Mouse (Mus musculus) urinary bladder, postnatal 36 days (tissue): ENCODE measurements around the gene Tbc1d24.

Source experiments
- DNase-seq, 2 experiments: peaks; one replicate each; pipeline ENCODE4 v3.0.0; 2022; ENCODE audit warnings: low spot score in 2 of 2, mixed read lengths in 1 of 2

Tbc1d24 gene

DNA sequence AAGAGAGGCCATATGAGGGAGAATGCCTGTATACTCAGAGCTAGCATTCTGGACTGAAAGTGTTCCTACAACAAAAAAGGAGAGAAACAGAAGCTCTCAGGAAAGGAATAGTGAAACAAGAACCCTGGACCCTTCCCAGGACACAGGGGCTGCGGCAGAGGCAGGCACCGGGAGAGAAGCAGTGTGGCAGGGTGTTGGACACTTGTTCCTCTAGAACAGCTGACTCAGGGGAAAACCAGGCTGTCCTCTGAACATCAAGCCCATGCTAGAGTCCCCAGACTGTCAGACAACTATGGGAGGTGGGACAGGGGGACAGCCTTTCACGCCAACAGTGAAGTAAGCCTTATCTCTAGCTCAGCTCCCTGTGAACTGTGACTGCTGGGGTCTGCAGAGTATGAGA, 5.2 kb upstream of the Tbc1d24 start:
- DNase-seq = no peak

DNA sequence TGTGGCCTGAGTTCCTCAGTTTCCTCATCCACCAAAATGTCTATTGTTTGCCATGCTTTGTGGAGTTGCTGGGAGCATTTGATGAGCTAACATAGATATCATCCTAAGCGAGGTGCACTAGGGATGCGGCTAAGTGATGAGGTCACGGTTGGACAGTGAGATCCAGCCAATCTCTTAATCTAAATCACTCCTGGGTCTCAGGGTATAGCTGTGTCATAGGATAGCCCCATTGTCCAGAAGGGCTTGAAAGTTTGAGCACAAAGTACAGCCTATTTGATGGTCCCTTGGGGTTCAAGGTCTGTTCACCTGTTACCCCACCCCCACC, 4.5 kb upstream of the Tbc1d24 start:
- no peak for DNase-seq

DNA sequence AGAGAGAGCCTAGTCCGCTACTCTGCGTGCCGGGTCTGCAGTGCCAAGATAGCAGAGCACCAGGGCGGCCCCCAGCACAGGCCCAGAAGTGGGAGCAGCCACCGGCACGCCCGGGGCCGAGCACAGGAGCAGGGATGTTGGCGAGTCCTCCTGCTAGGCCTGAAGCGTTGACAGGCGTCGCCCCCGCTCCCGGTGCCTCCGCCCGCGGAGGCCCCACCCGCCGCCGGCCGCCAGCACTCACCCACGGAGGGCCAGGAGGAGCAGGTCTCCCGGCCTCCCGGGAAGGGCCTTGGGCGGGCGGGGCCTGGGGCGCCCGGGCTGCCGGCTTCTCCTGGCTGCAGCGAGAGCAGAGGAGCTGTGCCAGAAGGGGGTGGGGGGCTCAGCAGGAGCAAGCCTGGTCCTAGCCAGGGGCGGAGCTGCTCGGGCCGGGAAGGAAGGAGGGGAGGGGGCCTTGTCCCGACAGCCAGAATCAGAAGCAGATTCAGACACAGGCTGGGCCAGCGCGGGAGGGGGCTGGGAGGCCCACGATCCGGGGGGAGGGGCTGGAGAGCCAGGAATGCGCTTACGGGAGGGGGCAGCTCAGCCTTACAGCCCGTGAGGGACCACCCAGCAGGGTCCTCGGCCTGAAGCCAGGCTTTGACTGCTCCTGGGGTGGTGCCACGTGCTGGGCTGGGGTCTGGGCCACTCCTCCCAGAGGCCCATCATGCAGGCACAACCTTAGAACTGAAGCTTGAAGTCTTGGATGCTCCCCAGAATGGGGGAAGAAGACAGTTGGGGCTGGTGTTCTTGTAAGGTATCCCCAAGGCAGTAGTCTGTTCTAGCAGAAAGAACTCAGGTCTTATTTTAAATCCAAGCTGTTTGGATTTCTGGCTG, 3.9 kb upstream of the Tbc1d24 start, which contains the start of gene Ntn3:
Gene Ntn3 (minus strand): TSS at position 489 of the 873 bp plus-strand sequence.
- peak; percentile 24 to 40 for DNase-seq

DNA sequence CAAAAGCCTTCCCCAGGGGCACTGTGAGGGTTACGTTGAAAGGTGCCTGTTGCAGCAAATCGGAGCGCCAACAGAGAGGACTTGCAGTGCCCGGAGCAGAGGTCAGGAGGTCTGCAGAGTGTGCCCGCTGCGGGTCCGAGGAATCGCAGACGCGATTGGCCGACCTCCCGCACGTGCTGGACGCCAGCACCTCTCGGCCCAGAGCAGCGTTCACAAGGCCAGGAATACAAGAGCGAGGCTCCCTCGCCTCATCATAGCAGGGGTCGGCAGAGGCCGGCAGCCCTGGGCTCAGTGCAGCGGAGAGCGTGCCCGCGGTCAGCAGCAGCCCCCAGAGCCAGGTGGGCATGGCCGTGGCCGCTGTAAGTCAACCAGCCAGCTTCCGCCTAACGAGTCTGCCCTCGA, 3.3 kb upstream of the Tbc1d24 start:
- DNase-seq = no peak

DNA sequence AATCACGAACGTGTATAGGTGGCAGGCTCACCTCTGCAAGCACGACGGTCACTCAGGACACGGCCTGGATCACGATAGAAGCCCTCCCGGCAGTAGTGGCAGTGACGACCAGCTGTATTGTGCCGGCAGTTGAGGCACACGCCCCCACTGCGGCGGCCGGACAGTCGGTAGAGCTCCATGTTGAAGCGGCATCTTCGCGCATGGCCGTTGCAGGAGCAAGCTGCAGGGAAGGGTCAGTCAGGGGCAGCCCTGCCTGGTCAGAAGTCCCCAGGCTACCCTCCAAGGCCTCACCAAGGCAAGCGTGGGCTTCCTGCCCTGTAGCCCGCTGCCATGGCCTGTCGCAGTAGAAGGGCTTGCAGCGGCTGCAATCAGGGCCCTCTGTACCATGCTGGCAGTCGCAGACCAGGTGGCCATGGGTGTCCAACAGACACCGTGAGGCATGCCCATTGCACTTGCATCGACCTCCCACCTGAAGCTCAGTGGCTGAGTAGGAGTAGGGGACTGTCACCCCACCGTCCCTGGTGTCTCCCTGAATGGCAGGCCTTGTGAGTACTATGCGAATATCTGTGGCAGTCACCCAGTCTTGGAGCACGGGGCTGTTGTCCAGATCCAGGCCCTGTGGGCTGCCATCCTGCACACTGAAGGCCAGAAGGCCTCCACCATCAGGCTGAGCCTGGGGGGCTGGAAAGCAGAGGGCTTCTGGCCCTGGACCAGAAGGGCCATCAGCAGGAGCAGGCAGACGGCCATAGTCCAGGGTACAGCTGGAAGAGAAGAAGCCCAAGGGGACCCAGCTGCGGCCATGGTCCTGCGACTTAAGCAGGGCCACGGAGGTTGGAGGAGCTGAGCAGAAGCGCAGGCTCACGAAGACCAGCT, 2.6 kb upstream of the Tbc1d24 start:
- DNase-seq = no peak

DNA sequence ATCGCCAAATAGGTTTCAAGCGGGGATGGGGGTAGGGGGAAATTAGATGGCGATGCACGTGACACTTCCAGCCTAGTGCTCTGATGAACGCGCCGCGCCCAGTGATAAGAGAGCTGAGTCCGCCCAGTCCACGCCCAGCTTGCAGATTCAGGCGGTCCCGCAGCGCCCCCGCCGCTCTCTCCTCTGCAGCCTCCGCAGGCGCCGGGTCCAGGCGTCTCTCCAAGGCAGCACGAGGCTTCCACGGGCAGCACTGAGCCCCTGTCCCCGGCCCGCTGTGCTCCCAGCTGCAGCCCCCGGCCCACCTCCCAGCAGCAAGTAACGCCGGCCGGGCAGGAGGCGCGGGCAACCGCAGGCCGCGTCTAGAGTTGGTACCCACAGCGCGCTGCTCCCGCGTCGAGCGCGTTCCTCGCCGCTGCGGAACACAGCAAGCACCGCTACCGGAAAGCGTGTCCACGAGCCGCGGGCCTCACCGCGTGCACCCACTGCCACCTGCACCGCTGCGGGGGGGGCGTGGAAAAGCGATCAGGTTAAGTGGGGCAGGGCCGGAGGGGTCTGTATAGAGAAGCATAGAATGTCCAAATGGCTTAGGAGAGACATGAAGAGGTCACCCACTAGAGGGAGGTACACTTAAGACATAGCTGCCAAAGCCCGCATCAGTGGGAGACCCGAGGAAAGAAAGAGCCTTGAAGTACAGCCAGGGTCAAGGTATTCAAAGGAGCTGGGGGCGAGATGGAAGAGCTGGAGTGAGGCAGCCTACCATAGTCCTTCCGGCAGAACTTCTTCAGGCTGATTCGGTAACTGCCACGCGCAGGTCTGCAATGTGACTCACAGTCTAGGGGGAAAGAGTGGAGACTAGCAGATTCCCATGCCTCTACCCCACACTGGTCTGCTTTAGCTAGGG, 1.3 kb upstream of the Tbc1d24 start:
- peak in 1 of 2 experiments; percentile 53 for DNase-seq

DNA sequence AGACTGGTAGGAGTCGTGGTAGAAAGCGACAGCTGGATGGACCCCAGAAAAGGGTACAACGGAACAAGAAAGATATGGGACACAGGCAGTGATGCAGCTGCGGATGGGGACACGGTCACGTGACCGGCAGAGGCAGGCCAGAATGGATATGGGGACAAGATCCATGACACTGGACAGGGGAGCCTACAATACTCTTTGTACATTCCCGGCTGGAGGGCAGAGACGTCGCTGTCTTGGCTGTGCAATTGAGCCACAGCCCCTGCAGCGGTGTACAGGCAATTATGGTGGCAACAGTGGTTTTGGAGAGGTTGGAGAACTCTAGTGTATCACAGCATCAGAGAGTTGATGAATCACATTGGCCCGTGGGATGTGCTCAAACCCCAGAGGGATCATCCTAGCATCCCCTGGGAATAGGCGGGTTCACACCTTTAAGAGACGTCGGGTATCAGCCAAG, 573 bp upstream of the Tbc1d24 start:
- DNase-seq = no peak

DNA sequence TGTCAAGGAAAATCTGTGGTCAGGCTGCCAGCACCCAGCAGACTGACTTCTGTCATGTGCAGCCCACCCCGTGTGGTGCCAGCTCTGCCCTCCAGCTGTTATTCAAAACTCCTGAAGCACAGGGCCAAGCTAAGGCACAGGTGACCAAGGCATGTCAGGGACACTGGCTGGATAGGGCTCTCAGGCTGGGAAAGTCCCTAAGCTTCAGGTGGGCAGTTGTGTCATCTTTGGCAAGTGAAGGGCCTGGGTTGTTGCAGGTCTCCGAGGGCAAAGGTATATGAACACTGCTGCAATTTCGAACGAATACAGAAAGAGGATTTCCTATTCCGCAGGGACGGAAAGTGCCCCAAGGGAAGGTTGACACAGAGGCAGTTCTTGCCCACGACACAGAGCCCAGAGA, 516 bp downstream of the Tbc1d24 start:
- DNase-seq = no peak

DNA sequence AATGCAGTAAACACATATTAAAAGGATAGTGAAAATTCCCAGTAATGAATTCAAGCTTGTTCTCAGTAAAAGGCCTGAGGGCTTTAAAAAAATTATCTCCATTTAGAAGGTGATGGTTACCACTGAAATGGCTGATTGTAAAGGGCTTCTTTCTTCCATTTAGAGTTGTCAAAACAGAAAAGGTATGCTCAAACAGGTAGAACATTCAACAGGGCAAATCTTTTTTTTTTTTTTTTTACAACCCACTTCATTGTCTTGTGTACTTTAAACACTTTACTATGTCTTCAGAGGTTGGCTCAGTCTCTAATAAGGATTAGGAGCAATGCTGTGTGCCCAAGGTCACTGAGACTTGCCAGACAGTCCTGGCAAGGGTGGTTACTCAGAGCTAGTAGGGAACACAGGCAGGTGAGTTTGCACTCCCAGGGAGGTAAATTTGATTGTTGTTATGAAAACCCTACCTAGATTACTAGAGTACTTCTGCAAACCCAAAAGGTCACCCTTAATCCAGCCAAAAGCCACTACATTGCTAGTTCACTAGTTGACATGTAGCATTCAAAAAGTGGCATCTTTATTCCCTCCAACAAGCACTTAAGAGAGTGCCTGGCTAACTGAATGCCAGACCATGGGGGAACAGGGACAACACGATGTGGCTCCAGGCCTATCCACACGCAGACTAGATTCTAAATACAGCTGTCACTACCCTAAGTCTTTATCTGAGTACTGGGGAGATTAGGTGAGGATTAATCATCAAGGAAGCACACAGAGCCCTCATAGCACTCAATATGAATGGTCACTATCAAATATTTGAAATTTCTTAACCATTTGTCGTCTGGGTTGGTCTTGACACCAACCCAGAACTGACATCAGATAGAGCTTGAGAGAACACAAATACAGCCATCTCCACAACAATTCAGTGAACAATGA, 1.5 kb downstream of the Tbc1d24 start:
- DNase-seq = no peak

DNA sequence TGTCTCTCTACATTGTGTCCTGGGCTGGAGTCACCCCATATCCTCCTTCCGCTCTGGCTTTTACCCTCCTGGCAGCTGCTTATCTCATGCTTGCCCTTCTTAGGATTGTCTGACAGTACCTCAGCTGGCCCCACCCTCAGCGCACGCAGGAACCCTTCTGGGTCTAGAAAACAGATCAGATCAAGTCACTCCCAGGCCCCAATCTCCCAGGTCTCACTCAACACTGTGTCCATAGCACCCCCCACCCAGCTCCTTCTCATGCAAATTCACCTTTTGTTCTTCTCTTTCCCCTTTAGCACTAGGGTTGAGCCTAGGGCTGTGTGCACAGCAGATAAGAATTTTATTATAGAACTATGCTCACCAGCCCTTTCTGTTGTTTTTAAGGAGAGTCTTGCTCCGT, 2.3 kb downstream of the Tbc1d24 start:
- no peak for DNase-seq

DNA sequence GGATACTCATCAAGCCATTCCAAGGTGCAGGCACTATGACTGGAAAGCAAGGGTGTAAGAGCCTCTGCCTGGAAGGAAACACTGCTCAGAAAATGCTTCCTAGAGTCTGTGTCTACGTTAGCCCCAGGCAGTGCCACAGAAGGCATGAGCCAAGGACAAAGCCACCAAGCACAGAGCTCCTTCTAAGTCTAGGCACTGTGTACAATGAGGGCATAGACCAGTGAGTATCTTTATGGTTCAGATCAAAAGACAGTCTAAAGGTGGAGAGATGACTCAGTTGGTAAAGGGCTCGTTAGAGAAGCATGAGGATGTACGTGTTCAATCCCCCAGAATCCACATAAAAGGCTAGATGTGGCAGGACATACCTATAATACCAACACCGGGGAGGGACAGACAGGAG, 4.3 kb downstream of the Tbc1d24 start:
- DNase-seq = no peak

DNA sequence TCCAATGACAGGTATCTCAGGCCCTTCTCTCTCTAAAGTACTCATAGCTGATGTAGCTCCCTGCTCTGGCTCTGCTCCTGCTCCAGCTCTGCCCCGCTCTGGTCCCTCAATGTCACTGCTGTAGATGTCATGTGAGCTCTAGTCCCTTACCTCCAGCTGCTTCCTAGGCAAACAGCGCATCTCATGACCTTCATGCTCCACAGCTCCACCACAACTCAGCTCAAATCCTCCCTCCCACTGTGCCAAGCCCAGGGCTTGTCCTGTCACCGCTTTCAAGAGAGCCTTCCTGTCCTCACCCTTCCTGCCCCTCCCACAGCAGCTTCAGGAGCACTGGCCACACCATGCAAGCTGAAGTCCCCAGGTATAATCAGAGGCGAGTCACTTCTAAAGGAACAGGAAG, 5.6 kb downstream of the Tbc1d24 start:
- no peak for DNase-seq

DNA sequence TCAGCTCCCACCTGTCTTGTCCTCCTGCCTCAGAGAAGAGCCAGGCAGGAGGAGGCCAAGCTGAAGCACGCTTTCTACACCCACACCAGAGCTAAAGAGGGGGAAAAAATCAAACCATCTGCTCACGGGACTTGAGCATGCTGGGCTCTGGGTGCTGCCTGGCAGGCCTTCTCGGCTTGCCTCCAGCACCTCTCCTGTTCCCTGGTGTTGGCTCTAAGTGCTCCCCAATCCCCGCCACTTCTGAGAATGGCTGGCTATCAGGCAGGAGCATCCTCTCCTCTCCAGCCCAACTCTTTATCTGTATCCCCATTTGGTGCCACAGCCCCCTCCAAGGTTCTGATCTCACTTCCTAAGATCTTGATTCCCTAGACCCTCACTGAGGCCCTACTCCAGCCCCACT, 6.1 kb downstream of the Tbc1d24 start:
- DNase-seq = no peak

DNA sequence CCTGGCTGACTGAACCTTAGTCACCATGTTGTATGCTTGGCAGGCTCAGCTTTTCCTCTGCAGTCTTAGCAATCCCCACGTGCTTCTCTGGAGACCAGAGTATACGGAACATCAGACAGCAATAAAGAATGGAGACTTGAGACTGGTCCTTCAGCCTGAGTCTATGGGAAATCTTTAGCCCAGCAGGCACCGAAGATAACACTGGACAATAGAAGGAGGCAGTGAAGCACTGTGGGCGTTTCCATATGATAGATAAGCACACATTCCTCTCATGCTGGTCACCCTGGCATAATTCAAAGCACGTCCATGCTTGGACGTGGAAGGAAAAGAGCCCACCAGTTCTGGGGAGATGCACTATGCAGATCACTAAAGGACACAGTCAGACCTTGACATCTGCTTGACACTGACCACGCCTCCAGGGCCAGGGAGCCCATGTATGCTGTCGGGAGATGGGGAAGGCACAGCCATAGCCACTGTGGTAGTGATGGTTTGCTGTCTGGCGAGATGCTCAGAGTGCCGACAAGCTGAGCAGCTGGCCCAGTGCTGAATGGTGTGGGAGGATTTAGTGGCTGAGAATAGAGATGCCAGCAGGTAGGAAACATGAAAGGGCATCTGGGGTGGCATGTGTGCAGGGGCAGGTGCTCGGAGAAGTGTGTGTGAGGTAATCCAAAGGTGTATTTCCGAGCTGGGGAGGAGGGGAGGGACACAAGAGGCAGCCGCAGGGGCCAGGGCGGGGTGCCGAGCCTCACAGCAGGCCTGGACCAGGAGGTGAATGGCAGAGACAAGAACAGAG, 8.1 kb downstream of the Tbc1d24 start:
- DNase-seq = no peak

DNA sequence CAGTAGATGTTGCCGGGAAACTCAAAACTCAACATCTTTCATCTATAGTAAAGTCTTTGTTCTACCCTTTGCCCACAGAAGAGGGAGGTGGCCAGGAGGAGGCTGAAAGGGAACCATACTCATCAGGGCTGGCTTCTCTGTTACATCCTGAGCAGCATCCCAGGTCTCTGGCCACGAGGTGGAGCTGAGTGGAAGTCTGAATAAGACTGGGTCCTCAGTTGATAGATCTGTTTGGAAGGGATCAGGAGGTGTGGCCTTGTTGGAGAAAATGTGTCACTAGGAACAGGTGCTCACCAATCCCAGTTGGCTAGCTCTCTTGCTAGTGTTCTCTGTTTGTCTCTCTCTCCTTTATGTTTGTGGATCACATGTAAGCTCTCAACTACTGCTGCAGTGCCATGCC, 10.0 kb downstream of the Tbc1d24 start:
- DNase-seq = no peak

DNA sequence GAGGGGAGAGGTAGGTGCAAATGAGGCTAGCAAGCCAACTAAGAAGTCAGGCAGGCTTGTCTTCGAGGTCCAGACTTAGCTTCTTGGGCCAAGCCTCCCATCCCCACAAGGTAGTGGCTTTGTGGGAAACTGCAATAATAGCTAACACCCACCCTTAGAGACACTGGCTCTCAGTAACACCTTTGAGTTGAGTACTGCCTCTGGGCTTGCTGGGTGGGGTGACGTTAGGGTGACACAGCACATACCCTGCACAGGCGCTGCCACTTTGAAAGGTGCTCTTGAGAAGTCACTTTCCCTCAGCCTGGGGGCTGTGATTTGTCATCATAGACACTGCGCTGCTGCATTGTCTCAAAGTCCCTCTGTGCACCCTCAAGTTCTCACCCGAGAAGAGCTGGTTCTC, 11.6 kb downstream of the Tbc1d24 start:
- DNase-seq = no peak

DNA sequence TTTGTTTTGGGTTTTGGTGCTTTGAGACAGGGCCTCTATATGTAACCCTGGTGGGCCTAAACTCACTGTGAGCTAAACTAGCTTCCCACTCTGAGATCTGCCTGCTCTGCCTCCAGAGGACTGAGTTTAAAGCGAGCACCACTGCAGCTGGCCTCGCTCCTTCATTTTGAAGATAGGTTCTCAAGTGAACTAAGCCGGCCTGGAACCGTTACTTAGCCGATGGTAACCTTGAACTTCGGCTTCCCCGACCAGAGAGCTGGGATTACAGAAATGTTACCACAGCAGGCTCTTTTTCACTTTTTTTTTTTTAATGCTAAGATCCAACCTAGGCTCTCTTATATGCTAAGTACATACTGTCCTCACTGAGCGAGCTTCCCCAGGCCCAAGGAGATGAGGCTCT, 12.1 kb downstream of the Tbc1d24 start:
- DNase-seq = no peak

DNA sequence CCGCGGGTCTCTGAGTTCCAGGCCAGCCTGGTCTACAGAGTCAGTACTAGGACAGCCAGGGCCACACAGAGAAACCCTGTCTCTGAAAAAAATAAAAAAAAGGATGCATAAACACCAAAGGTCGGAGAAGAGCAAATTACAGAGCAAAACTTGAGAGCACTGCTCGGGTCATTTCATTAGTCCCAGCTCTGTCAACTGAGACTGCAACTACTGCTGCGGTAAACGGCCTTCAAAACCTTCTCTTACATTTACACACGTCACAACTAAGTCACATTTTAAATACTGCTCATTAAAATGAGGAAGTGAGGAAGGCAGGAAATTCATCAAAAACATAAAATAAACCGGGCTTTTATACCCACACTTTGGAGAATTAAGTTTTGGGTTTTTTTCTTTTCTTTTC, 12.5 kb downstream of the Tbc1d24 start:
- DNase-seq = no peak

DNA sequence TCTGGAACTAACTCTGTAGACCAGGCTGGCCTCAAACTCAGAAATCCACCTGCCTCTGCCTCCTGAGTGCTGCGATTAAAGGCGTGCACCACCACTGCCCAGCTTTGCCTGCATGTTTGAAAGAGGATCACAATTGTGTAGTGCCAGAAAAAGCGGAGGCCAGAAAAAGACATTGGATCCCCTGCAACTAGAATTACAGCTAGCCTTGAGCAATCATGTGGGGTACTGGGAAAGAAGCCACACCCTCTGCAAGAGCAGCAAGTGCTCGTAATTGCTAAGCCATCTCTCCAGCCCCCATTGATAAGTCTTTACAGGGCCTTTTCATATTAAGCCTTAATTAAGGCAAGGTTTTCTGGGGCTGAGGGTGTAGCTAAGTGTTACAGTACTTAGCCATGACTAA, 13.9 kb downstream of the Tbc1d24 start:
- DNase-seq = no peak

DNA sequence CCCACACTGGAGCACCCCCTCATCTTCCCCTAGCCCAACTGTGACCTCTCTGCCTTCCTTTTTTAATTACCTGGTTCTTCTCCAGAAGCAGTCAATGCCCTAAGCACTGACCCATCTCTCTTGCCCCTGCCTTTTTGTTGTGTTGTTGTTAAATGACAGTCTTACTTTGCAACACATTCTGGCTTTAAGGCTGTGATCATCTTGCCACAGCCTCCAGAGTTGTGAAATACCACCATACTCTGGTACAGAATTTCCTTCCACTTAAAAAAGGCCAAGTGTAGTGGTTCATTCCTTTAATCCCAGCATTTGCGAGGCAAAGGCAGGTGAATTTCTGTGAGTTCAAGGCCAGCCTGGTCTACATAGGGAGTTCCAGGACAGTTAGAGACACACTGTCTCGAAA, 14.4 kb downstream of the Tbc1d24 start:
- no peak for DNase-seq
